Mouse (Mus musculus) intestine, postnatal 0 days (tissue): Measurements from ENCODE around the gene Lcn12. TPM values are rescaled to one million over a fixed set of nuclear protein-coding genes. Genes with fewer than 3 reads are reported as not detected.

Experiments used
- ATAC-seq: fragments of 200-750 bp; cut with Nextera tagmentation; 2 replicates; pipeline ENCODE4 v1.8.0; 2017; ENCODE audit warnings: mild to moderate bottlenecking, moderate TSS enrichment, moderate library complexity
- H3K27ac ChIP-seq: fragments of 300-500 bp; sonication (generic); 2 replicates; pipeline ENCODE4 v1.5.1; 2014; ENCODE audit warnings: mild to moderate bottlenecking, low read depth, low read length, moderate library complexity
- H3K27me3 ChIP-seq: fragments of 300-500 bp; sonication (generic); replicated peaks from 2 replicates; pipeline ENCODE4 v1.6.1; 2014; ENCODE audit warnings: low read length, mixed read lengths; ENCODE audit not compliant: control insufficient read depth, insufficient read depth
- H3K36me3 ChIP-seq: fragments of 300-500 bp; sonication (generic); 2 replicates; pipeline ENCODE4 v1.6.1; 2014; ENCODE audit warnings: mild to moderate bottlenecking, moderate library complexity; ENCODE audit not compliant: control insufficient read depth, insufficient read depth
- H3K4me1 ChIP-seq: fragments of 300-500 bp; sonication (generic); replicated peaks from 2 replicates; pipeline ENCODE4 v1.6.1; 2014; ENCODE audit warnings: antibody characterized with exemption, low read length, mixed read lengths; ENCODE audit not compliant: control insufficient read depth, insufficient read depth
- H3K4me2 ChIP-seq: fragments of 300-500 bp; sonication (generic); replicated peaks from 2 replicates; pipeline ENCODE4 v1.6.1; 2014; ENCODE audit warnings: low read depth, mild to moderate bottlenecking, moderate library complexity
- H3K4me3 ChIP-seq: fragments of 300-500 bp; sonication (generic); 2 replicates; pipeline ENCODE4 v1.5.1; 2014; ENCODE audit warnings: low read depth, low read length
- H3K9ac ChIP-seq: fragments of 300-500 bp; sonication (generic); 2 replicates; pipeline ENCODE4 v1.6.1; 2014; ENCODE audit warnings: mild to moderate bottlenecking, low read depth, low read length
- H3K9me3 ChIP-seq: fragments of 300-500 bp; sonication (generic); 2 replicates; pipeline ENCODE4 v1.6.1; 2016; ENCODE audit warnings: mixed run types; ENCODE audit not compliant: control insufficient read depth
- CTCF ChIP-seq: sonication (generic); IDR thresholded peaks from 2 replicates; pipeline ENCODE4 v1.5.1; 2016; ENCODE audit warnings: low read depth, mild to moderate bottlenecking, control low read depth, antibody characterized with exemption, moderate library complexity
- WGBS: fragments of 180-500 bp; shearing (Covaris S2); extraction: QIAGEN DNeasy Blood & Tissue Kit; methylation state at CpG from one replicate; pipeline ENCODE4 v1.1.7; 2014; 5-methylcytosine and 5-hydroxymethylcytosine counted together
- microRNA-seq: library from miRNA; unstranded; fragments of <30 nt; microRNA quantifications from one replicate; pipeline ENCODE4, GENCODE M21; 2016
- polyA plus RNA-seq: library from polyadenylated mRNA; unstranded; fragments of >200 nt; fragmentation: Nextera tagmentation; extraction: Ambion mirVana; gene quantifications from 2 replicates; pipeline ENCODE4 v1.2.1, GENCODE M21; 2015

Lcn12 gene
- polyA plus RNA-seq, 1 experiment from 2014 or later: 0.40 TPM

DNA sequence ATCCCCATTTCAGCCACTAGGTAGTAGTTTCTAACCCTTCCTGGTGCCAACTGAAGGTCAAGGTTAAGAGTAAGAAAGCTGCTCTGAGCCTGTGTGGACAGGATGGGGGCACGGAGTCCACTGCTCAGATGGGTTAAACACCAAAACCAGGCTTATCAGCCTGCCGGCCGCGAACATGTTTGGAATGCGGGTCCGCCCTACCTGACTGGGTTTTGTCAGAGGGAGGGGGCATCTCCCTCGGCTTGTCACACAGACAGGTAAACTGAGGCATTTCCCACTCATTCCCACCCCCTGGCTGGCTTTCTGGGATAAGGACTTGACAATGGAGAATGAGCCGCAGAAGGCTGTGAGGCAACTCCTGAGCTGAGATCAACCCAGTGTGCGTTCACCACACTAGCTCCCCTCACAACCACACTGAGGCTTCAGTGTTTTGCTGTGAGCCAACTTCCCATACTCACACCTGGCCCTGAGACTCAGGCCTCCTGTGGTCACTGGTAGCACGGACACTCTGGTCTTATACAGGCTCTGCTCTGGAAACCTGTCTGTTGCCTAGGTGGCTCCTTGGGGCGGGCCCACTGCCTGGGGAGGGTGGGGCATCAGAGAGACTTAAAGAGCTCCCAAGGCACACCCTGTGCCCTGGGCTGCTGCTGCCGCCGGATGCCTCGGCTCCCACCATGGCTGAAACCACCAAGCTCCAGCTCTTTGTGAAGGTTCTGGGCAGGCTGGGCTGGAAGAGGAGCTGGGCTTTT lies 37.3 kb downstream of the Lcn12 start, which contains the start of gene Clic3:
Gene Clic3, plus strand, starts transcription at position 634 of the 749 bp plus-strand sequence.
- ATAC-seq: 0 out of 2 replicates have a peak, but pooled peaks have one; percentile 7
- no peak within 1 kb of the TSS for H3K4me3 ChIP-seq
- no peaks in the 10 kb centered on the region for H3K9me3 ChIP-seq
- H3K27me3 ChIP-seq: no peaks in the 10 kb centered on the region
- peaks cover 3% of the 10 kb centered on the region for H3K4me1 ChIP-seq
- H3K27ac ChIP-seq: no peak within 1 kb of the TSS
- peaks cover 5% of the 10 kb centered on the region; the same call in 1 of the 2 replicates for H3K36me3 ChIP-seq
- H3K4me2 ChIP-seq: peak within 1 kb of the TSS; percentile 1
- no peak for TF ChIP-seq CTCF
- H3K9ac ChIP-seq: no peak within 1 kb of the TSS
- 23% methylated on average over 14 of the region's 14 CpGs for WGBS

- H3K27me3 ChIP-seq: no peaks in the 10 kb centered on the region
- no peak for ATAC-seq
- no peak overlapping the region for H3K4me2 ChIP-seq
- H3K9ac ChIP-seq: no peak overlapping the region
- H3K4me3 ChIP-seq: no peak overlapping the region
- no peaks in the 10 kb centered on the region for H3K9me3 ChIP-seq
- TF ChIP-seq CTCF: no peak
- WGBS: 54% methylated on average over 1 of the region's 1 CpGs
- H3K4me1 ChIP-seq: no peaks in the 10 kb centered on the region; the same call in 1 of the 2 replicates
- no peak overlapping the region for H3K27ac ChIP-seq
- H3K36me3 ChIP-seq: no peaks in the 10 kb centered on the region
Measured at GRCm38 (mm10) chr2:25452951-25453350, 40.8 kb downstream of the Lcn12 start.

DNA sequence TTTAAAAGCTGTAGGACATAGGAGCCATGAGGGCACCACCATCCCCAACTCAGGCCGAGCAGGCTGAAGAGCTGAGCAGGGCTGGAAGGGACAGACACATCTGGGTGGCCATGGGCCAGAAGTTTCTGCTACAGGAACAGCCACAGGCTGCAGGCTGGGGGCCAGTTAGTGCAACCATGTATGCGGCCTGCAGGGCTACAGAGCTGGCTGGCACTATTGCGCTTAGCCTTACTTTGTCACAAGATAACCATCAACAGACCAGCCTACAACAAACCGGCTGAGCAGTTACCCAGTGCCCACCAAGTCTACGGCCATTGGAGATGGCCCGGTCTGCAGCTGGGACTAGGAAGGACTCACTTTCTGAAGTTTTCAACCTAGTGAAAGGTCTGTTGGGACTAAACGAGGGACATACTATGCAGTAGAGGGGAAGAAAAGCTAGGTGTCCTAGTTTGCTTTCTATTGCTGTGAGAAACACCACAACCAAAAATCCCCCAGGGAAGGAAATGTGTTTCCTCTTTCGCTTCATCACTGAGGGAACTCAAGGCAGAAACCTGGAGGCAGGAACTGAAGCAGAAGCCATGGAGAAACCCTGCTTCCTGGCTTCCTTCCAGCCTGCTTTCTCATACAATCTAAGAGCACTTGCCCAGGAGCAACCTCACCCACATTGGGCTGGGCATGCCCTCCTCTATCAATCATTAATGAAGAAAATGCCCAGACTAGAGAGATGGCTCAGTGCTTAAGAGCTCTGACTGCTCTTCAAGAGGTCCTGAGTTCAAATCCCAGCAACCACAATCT lies 42.7 kb downstream of the Lcn12 start:
- no peaks in the 10 kb centered on the region for H3K9me3 ChIP-seq
- no peak overlapping the region for H3K9ac ChIP-seq
- H3K36me3 ChIP-seq: no peaks in the 10 kb centered on the region
- TF ChIP-seq CTCF: no peak
- no peak overlapping the region for H3K4me2 ChIP-seq
- H3K27ac ChIP-seq: no peak overlapping the region
- no peaks in the 10 kb centered on the region for H3K27me3 ChIP-seq
- H3K4me3 ChIP-seq: no peak overlapping the region
- WGBS: 78% methylated on average over 8 of the region's 8 CpGs
- ATAC-seq: no peak; the same call in 1 of the 2 replicates
- H3K4me1 ChIP-seq: no peaks in the 10 kb centered on the region

GRCm38 (mm10) chr2:25442682-25443081 lies 51.0 kb downstream of the Lcn12 start:
- no peak for TF ChIP-seq CTCF
- Histone ChIP-seq H3K4me3 (no peak overlapping the region), H3K9me3 (no peaks in the 10 kb centered on the region), H3K27ac (no peak overlapping the region), H3K4me1 (no peaks in the 10 kb centered on the region), H3K27me3 (no peaks in the 10 kb centered on the region), H3K9ac (no peak overlapping the region), H3K36me3 (no peaks in the 10 kb centered on the region; the same call in 1 of the 2 replicates), H3K4me2 (no peak overlapping the region)
- no peak for ATAC-seq
- WGBS: 91% methylated on average over 14 of the region's 14 CpGs

GRCm38 (mm10) chr2:25441067-25441466 lies 52.6 kb downstream of the Lcn12 start:
- H3K9me3 ChIP-seq: no peaks in the 10 kb centered on the region
- no peak overlapping the region for H3K27ac ChIP-seq
- H3K4me3 ChIP-seq: no peak overlapping the region
- no peaks in the 10 kb centered on the region for H3K4me1 ChIP-seq
- H3K27me3 ChIP-seq: no peaks in the 10 kb centered on the region
- no peak for TF ChIP-seq CTCF
- no peak for ATAC-seq
- no peak overlapping the region for H3K9ac ChIP-seq
- H3K4me2 ChIP-seq: no peak overlapping the region
- no peaks in the 10 kb centered on the region; the same call in 1 of the 2 replicates for H3K36me3 ChIP-seq
- 85% methylated on average over 20 of the region's 20 CpGs for WGBS

Small RNA genes lying within 50 kb of the gene (microRNA-seq; reads per million reads assigned to microRNA genes)
- not detected for gene Mir3087

Other genes with a start within 250 kb of the Lcn12 start
- 10.4 and 12.3 TPM in 2 replicates for gene AL732309.1, start 247.0 kb downstream of the Lcn12 start, polyA plus RNA-seq
- 40.3 and 44.9 TPM in 2 replicates for gene Tmem203, start 238.5 kb downstream of the Lcn12 start, polyA plus RNA-seq
- gene Tprn, start 231.3 kb downstream of the Lcn12 start, polyA plus RNA-seq: 62.0 and 68.3 TPM in 2 replicates
- gene Ssna1, start 221.5 kb downstream of the Lcn12 start, polyA plus RNA-seq: 105 and 108 TPM in 2 replicates
- 41.6 and 43.4 TPM in 2 replicates for gene Anapc2, start 221.4 kb downstream of the Lcn12 start, polyA plus RNA-seq
- gene Tmem210, start 205.8 kb downstream of the Lcn12 start, polyA plus RNA-seq: not detected in 2 replicates
- 5.5 and 6.6 TPM in 2 replicates for gene Lrrc26, start 204.0 kb downstream of the Lcn12 start, polyA plus RNA-seq
- gene Grin1, start 174.7 kb downstream of the Lcn12 start, polyA plus RNA-seq: 0.78 and 0.90 TPM in 2 replicates
- 44.7 and 50.2 TPM in 2 replicates for gene Man1b1, start 161.6 kb downstream of the Lcn12 start, polyA plus RNA-seq
- gene Dpp7, start 137.6 kb downstream of the Lcn12 start, polyA plus RNA-seq: 120 and 129 TPM in 2 replicates
- 668 and 708 TPM in 2 replicates for gene Uap1l1, start 128.2 kb downstream of the Lcn12 start, polyA plus RNA-seq
- gene Sapcd2, start 121.6 kb downstream of the Lcn12 start, polyA plus RNA-seq: 112 and 129 TPM in 2 replicates
- 33.9 and 38.1 TPM in 2 replicates for gene Entpd2, start 98.0 kb downstream of the Lcn12 start, polyA plus RNA-seq
- gene Npdc1, start 94.6 kb downstream of the Lcn12 start, polyA plus RNA-seq: 49.2 and 52.3 TPM in 2 replicates
- gene Fut7, start 70.6 kb downstream of the Lcn12 start, polyA plus RNA-seq: 0.26 and 0.27 TPM in 2 replicates
- 1.1 and 1.3 TPM in 2 replicates for gene Abca2, start 65.2 kb downstream of the Lcn12 start, polyA plus RNA-seq
- gene Clic3, start 37.1 kb downstream of the Lcn12 start, polyA plus RNA-seq: 2.0 and 2.8 TPM in 2 replicates
- gene Paxx, start 32.8 kb downstream of the Lcn12 start, polyA plus RNA-seq: 41.2 and 46.2 TPM in 2 replicates
- gene Ptgds, start 23.9 kb downstream of the Lcn12 start, polyA plus RNA-seq: 1.2 and 2.2 TPM in 2 replicates
- gene Fbxw5, start 6.8 kb upstream of the Lcn12 start, polyA plus RNA-seq: 38.5 and 40.2 TPM in 2 replicates
- gene C8g, start 7.8 kb upstream of the Lcn12 start, polyA plus RNA-seq: 48.5 and 49.3 TPM in 2 replicates
- 16.4 and 18.7 TPM in 2 replicates for gene Traf2, start 53.0 kb upstream of the Lcn12 start, polyA plus RNA-seq
- 481 and 496 TPM in 2 replicates for gene Edf1, start 63.9 kb upstream of the Lcn12 start, polyA plus RNA-seq
- gene Mamdc4, start 80.9 kb upstream of the Lcn12 start, polyA plus RNA-seq: 588 and 718 TPM in 2 replicates
- gene Phpt1, start 81.3 kb upstream of the Lcn12 start, polyA plus RNA-seq: 116 TPM in 2 replicates
- gene Ajm1, start 87.8 kb upstream of the Lcn12 start, polyA plus RNA-seq: 0.68 and 0.78 TPM in 2 replicates
- 26.8 and 26.9 TPM in 2 replicates for gene Rabl6, start 114.6 kb upstream of the Lcn12 start, polyA plus RNA-seq
- gene Ccdc183, start 123.8 kb upstream of the Lcn12 start, polyA plus RNA-seq: 0.09 and 0.16 TPM in 2 replicates
- gene Tmem141, start 128.1 kb upstream of the Lcn12 start, polyA plus RNA-seq: 23.0 and 25.6 TPM in 2 replicates
- gene Fcna, start 134.1 kb upstream of the Lcn12 start, polyA plus RNA-seq: 4.1 and 4.7 TPM in 2 replicates
- gene Lcn8, start 159.2 kb upstream of the Lcn12 start, polyA plus RNA-seq: not detected in 2 replicates
- not detected in 2 replicates for gene Lcn5, start 164.0 kb upstream of the Lcn12 start, polyA plus RNA-seq
- gene Lcn6, start 182.9 kb upstream of the Lcn12 start, polyA plus RNA-seq: not detected in 2 replicates
- gene Lcn10, start 188.8 kb upstream of the Lcn12 start, polyA plus RNA-seq: not detected in 2 replicates
- not detected in 2 replicates for gene Obp2a, start 206.1 kb upstream of the Lcn12 start, polyA plus RNA-seq
- 34.7 and 35.6 TPM in 2 replicates for gene Bmyc, start 212.8 kb upstream of the Lcn12 start, polyA plus RNA-seq
- not detected in 2 replicates for gene Obp2b, start 243.1 kb upstream of the Lcn12 start, polyA plus RNA-seq